Mouse (Mus musculus) kidney, postnatal 14 days (tissue): Measurements from ENCODE around the gene Lnx1.

Source experiments
- DNase-seq: peaks from one replicate; pipeline ENCODE4 v3.0.0; 2022; ENCODE audit warnings: mixed read lengths

The Lnx1 gene

GRCm38 (mm10) chr5:74593147-74593546 is 109.6 kb downstream of the Lnx1 start:
- DNase-seq: no peak

- no peak for DNase-seq
Observed at GRCm38 (mm10) chr5:74591413-74591812, 111.3 kb downstream of the Lnx1 start.

- DNase-seq: no peak
Observed at GRCm38 (mm10) chr5:74589133-74589532, 113.6 kb downstream of the Lnx1 start.

- DNase-seq: no peak
Observed at GRCm38 (mm10) chr5:74571767-74572166, 130.9 kb downstream of the Lnx1 start.

GRCm38 (mm10) chr5:74561151-74561550 is 141.6 kb downstream of the Lnx1 start:
- no peak for DNase-seq

- DNase-seq: no peak
Observed at GRCm38 (mm10) chr5:74549566-74549965, 153.1 kb downstream of the Lnx1 start.

GRCm38 (mm10) chr5:74545606-74546005 is 157.1 kb downstream of the Lnx1 start:
- DNase-seq: no peak
